Mouse (Mus musculus): ENCODE results near the gene Thegl.

DNA sequence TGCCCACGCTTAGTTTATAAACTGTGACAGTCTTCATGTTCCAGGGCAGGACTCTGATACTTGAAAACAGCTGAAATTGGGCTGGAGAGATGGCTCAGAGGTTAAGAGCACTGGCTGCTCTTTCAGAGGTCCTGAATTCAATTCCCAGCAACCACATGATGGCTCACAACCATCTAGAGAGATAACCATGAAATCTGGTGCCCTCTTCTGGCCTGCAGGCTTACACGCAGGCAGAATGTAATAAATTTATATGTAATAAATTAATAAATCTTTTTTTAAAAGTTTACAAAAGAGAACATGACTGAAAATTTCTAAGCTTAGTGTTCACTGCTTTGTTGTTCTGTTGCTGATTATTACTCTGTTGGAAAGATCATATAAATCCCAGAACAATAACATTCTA lies 55.2 kb downstream of the Thegl start:
- TF ChIP-seq CTCF (IDR thresholded peaks at IDR 0.05; ENCODE audit: insufficient read depth, low read length) = no peak
- TF ChIP-seq POLR2A (IDR thresholded peaks at IDR 0.05; ENCODE audit: borderline replicate concordance, extremely low read depth, low read depth, low read length) = no peak

Measured in lung, adult 2 months (tissue).